8 mouse cellular contexts compared by ENCODE assay signal in the genomic region with DNA sequence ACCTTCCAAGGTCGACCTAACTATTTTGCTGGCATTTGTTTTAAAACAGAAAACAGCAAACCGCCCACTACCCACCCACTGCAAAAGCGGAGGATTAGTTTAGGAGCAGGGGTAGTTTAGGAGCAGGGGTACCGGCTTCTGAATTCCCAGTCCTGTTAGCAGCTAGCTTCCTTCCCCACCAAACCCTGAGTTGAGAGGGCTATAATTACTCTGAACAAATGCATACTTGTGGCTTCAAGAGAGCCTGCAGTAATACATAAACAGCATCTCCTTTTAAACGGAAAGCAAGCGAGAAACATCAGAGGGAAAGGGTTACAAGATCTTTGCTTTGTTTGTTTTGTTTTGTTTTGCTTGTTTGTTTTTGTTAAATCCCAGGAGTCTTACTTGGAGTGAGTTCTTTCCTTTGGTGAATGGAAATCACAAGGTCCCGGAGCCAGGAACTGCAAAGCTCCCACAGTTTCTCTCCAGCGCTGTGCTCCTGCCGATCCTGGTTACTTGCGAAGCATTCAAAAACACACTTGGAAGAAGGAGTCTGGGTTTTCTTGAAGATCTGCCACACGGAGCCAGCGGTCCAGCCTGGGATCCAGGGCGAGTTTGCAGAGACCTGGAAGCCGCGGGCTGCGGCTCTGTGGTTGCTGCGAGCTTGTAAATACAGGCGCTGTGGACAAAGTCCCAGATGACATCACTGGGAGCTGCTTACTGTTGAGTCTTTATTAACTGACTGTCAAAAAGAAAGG.
DNase-seq lines count a peak whose midpoint lies in the region; ATAC-seq and TF ChIP-seq lines count a peak whose summit lies in the region.

No protein-coding gene starts in this region.

- no peaks in the 10 kb centered on the region for H3K36me3 ChIP-seq in hindbrain, embryonic 13.5 days
- H3K36me3 ChIP-seq in lung, embryonic 14.5 days (ENCODE audit: insufficient read depth), result no peaks in the 10 kb centered on the region

- peak; percentile 67 for ATAC-seq in hindbrain, embryonic 13.5 days (ENCODE audit: low FRiP score)
- ATAC-seq in lung, embryonic 14.5 days (ENCODE audit: insufficient read depth), result peak; percentile 75

- peaks cover 29% of the 10 kb centered on the region for H3K4me1 ChIP-seq in hindbrain, embryonic 13.5 days (replicated peaks)
- no peaks in the 10 kb centered on the region for H3K4me1 ChIP-seq in lung, embryonic 14.5 days (ENCODE audit: insufficient read depth)

- peak overlapping the region; percentile 64 for H3K4me2 ChIP-seq in hindbrain, embryonic 13.5 days
- H3K4me2 ChIP-seq in lung, embryonic 14.5 days, result peak overlapping the region; percentile 57

- H3K9ac ChIP-seq in hindbrain, embryonic 13.5 days, result peak overlapping the region; percentile 66
- H3K9ac ChIP-seq in lung, embryonic 14.5 days, result peak overlapping the region; percentile 3

- WGBS in hindbrain, embryonic 13.5 days, result 3% methylated on average over 18 of the region's 18 CpGs
- WGBS in lung, embryonic 14.5 days, result 9% methylated on average over 18 of the region's 18 CpGs

- no peaks in the 10 kb centered on the region for H3K27me3 ChIP-seq in hindbrain, embryonic 13.5 days
- H3K27me3 ChIP-seq in lung, embryonic 14.5 days (ENCODE audit: insufficient read depth, low read length), result no peaks in the 10 kb centered on the region

- peak; percentile 70 for DNase-seq in adrenal gland, adult 2 months
- DNase-seq in cerebellum, postnatal 14 days, result peak; percentile 18 to 24
- DNase-seq in gastrocnemius, adult 2 months, result peak; percentile 62
- peak; percentile 39 to 64 for DNase-seq in layer of hippocampus, postnatal 14 days (ENCODE audit: low spot score in 2 of 2)
- peak; percentile 71 for DNase-seq in lung, embryonic 14.5 days
- DNase-seq in right cerebral cortex, adult 2 months (ENCODE audit: low spot score in 2 of 2), result peak; percentile 29 to 53
- no peak for DNase-seq in B cell, adult 2 months

- TF ChIP-seq CTCF in gastrocnemius, adult 2 months (IDR thresholded peaks at IDR 0.05), result no peak
- no peak for TF ChIP-seq CTCF in lung, embryonic 14.5 days (IDR thresholded peaks at IDR 0.05; ENCODE audit: low read depth)

- H3K27ac ChIP-seq in gastrocnemius, adult 2 months, result peak overlapping the region; percentile 65
- H3K27ac ChIP-seq in hindbrain, embryonic 13.5 days, result peak overlapping the region; percentile 70
- H3K27ac ChIP-seq in lung, embryonic 14.5 days (ENCODE audit: low read depth), result no peak overlapping the region

- no peaks in the 10 kb centered on the region for H3K9me3 ChIP-seq in hindbrain, embryonic 13.5 days
- no peaks in the 10 kb centered on the region for H3K9me3 ChIP-seq in lung, embryonic 14.5 days (ENCODE audit: low read depth, low read length)

- intact Hi-C loops in gastrocnemius, adult 2 months (cut with DNase I), result no loop called here

- peak overlapping the region; percentile 74 for H3K4me3 ChIP-seq in gastrocnemius, adult 2 months
- H3K4me3 ChIP-seq in hindbrain, embryonic 13.5 days, result peak overlapping the region; percentile 43
- peak overlapping the region; percentile 24 for H3K4me3 ChIP-seq in lung, embryonic 14.5 days (ENCODE audit: low read depth, low read length)

Comparison
In these comparisons a context has a peak if more than half of its experiments do, and no peak if none do; other contexts are left out.
1. DNase-seq: peak in adrenal gland, adult 2 months (single experiment), cerebellum, postnatal 14 days (2 of 2), gastrocnemius, adult 2 months (single experiment), layer of hippocampus, postnatal 14 days (2 of 2), lung, embryonic 14.5 days (single experiment) and right cerebral cortex, adult 2 months (2 of 2); none in B cell, adult 2 months (0 of 2).
2. H3K4me3 ChIP-seq: peak in every context shown above with its lines; median percentile 74 in gastrocnemius, adult 2 months; 43 in hindbrain, embryonic 13.5 days; 24 in lung, embryonic 14.5 days.